Mouse (Mus musculus) gastrocnemius, adult 18-20 months (tissue): ENCODE measurements around the gene Rrp12. TPM values are rescaled to one million over a fixed set of nuclear protein-coding genes. Genes with fewer than 3 reads are reported as not detected.
"Not testable (repeated sequence)": the region's sequence is repeated elsewhere in the genome, so short reads cannot be mapped to it uniquely, and the experiment has no call there.

Source experiments
- DNase-seq: peaks from one replicate; pipeline ENCODE4 v3.0.0; 2021; ENCODE audit warnings: low spot score
- long read RNA-seq, 2 experiments: library from polyadenylated mRNA; stranded (forward); transcript quantifications; one replicate each; pipeline ENCODE4 v2.0.0; 2021
- total RNA-seq, 2 experiments: library from RNA; stranded (reverse); gene quantifications; 2 replicates each; pipeline ENCODE4 v1.2.3; 2021

The Rrp12 gene
- 10 to 100 TPM; 31.0 to 31.2 TPM for total RNA-seq
- long read RNA-seq, experiment 1, full-length matches to known transcripts = 61 of 75 reads
- long read RNA-seq, experiment 1, partial matches to known transcripts = 13 of 75 reads
- long read RNA-seq, experiment 1, other reads (novel, unspliced or antisense) = 1 of 75 reads
- long read RNA-seq, experiment 2, full-length matches to known transcripts = 52 of 67 reads
- long read RNA-seq, experiment 2, partial matches to known transcripts = 13 of 67 reads
- long read RNA-seq, experiment 2, other reads (novel, unspliced or antisense) = 2 of 67 reads

- DNase-seq = peak; percentile 91
These were observed at the start of gene Rrp12 for GRCm38 (mm10) chr19:41895460-41896318. Rrp12 (minus strand) TSS chr19:41896173.

- no peak for DNase-seq
These were observed 47.9 kb upstream of the Rrp12 start for GRCm38 (mm10) chr19:41943841-41944240.

- no peak for DNase-seq
These were observed 42.6 kb upstream of the Rrp12 start for GRCm38 (mm10) chr19:41938539-41938938.

- no peak for DNase-seq
These were observed 39.9 kb upstream of the Rrp12 start for GRCm38 (mm10) chr19:41935921-41936320.

- DNase-seq = no peak
These were observed 38.2 kb upstream of the Rrp12 start for GRCm38 (mm10) chr19:41934124-41934523.

GRCm38 (mm10) chr19:41933179-41934086 lies 37.5 kb upstream of the Rrp12 start, which contains the start of the genes Exosc1 and Zdhhc16:
Exosc1 (minus strand) TSS chr19:41933423.
Zdhhc16 (plus strand) TSS chr19:41933480.
- peak; percentile 99 for DNase-seq

- no peak for DNase-seq
These were observed 36.7 kb upstream of the Rrp12 start for GRCm38 (mm10) chr19:41932686-41933085.

GRCm38 (mm10) chr19:41920412-41921067 lies 24.6 kb upstream of the Rrp12 start:
- no peak for DNase-seq

- DNase-seq = no peak
These were observed 23.5 kb upstream of the Rrp12 start for GRCm38 (mm10) chr19:41919471-41919870.

- DNase-seq = no peak
These were observed 20.9 kb upstream of the Rrp12 start for GRCm38 (mm10) chr19:41916853-41917252.

GRCm38 (mm10) chr19:41915294-41915693 lies 19.3 kb upstream of the Rrp12 start:
- no peak for DNase-seq

- DNase-seq = not testable (repeated sequence)
These were observed 18.6 kb upstream of the Rrp12 start for GRCm38 (mm10) chr19:41914592-41914882.

- no peak for DNase-seq
These were observed 18.0 kb upstream of the Rrp12 start for GRCm38 (mm10) chr19:41913774-41914591.

- peak; percentile 31 for DNase-seq
These were observed 16.4 kb upstream of the Rrp12 start for GRCm38 (mm10) chr19:41912121-41913080.

- DNase-seq = peak; percentile 96
These were observed 15.5 kb upstream of the Rrp12 start, which contains the start of gene Pgam1 for GRCm38 (mm10) chr19:41911178-41912073. Pgam1 (plus strand) TSS chr19:41911923.

- DNase-seq = no peak
These were observed 14.4 kb upstream of the Rrp12 start for GRCm38 (mm10) chr19:41910396-41910795.

GRCm38 (mm10) chr19:41908736-41909135 lies 12.8 kb upstream of the Rrp12 start:
- DNase-seq = no peak
